Mouse (Mus musculus): Measurements from ENCODE around the gene Elp6. TPM values are rescaled to one million over a fixed set of nuclear protein-coding genes. Genes with fewer than 3 reads are reported as not detected.

Elp6 gene
- polyA plus RNA-seq, 2 experiments = 7.5 to 8.0 TPM

DNA sequence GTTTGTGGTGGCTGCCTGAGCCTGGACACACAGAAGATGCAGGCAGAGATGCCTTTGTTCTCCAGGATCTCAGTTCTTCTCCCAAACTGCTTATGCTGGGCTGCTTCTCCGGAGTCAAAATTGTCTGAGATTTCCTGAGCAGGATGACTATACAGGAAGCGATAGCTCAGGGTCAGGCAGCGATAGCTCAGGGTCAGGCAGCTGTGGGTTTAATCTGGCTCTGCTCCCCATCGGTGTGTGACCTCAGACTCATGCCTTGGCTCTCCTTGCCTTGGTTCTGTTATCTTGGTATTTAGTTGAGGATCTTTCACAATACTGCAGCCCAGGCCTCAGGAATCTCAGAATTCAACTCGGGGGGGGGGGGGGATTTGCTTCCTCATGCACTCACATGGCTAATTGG lies 61.8 kb downstream of the Elp6 start:
- TF ChIP-seq CTCF (IDR thresholded peaks at IDR 0.05; ENCODE audit: low read depth) (no peak), EP300 (IDR thresholded peaks at IDR 0.05; ENCODE audit: low read depth) (no peak)
- Histone ChIP-seq H3K4me2 (ENCODE audit: low read depth) (no peak overlapping the region), H3K9ac (replicated peaks) (no peak overlapping the region), H3K27ac (no peak overlapping the region), H3K27me3 (ENCODE audit: control insufficient read depth, insufficient read depth, low read length) (no peaks in the 10 kb centered on the region), H3K4me3 (ENCODE audit: insufficient read depth in 1 of 2, low read depth in 2 of 2, low read length in 2 of 2) (no peak overlapping the region), H3K36me3 (replicated peaks; ENCODE audit: control insufficient read depth, insufficient read depth, low read depth) (no peaks in the 10 kb centered on the region), H3K4me1 (replicated peaks; ENCODE audit: control insufficient read depth in 2 of 2, insufficient read depth in 2 of 2, low read length in 1 of 2) (peaks cover 0 to 2% of the 10 kb centered on the region in 2 experiments; a peak in 1 of 4 replicates), H3K9me3 (ENCODE audit: control insufficient read depth, low read length) (no peaks in the 10 kb centered on the region)
- ATAC-seq (ENCODE audit: insufficient read depth) (no peak), DNase-seq (ENCODE audit: low read depth in 3 of 3, low spot score in 3 of 3) (no peak)
- WGBS (ENCODE audit: insufficient replicate concordance) = 62% methylated on average over 5 of the region's 5 CpGs

DNA sequence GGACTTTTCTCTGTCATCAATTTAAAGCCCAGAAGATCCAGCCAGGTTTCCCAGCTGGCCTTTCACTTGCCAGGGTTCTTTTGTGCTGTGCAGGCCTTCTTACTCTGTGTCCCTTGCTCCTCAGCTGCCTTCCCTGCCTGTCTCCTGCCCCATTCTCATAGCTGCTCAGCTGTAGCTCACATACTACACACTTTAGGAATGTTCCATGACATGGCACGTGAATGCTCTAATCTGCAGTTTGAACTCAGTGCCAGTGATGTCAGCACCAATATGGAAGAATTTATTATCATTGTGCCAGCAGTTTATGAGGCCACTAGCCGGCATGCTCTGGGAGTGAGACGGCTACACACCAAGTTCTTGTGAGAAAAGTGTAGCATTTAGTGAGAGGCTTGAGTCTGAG lies 64.9 kb downstream of the Elp6 start:
- 73% methylated on average over 3 of the region's 3 CpGs for WGBS (ENCODE audit: insufficient replicate concordance)
- TF ChIP-seq CTCF (IDR thresholded peaks at IDR 0.05; ENCODE audit: low read depth) = no peak
- H3K4me1 ChIP-seq (replicated peaks; ENCODE audit: control insufficient read depth in 2 of 2, insufficient read depth in 2 of 2, low read length in 1 of 2) = no peaks in the 10 kb centered on the region
- H3K36me3 ChIP-seq (replicated peaks; ENCODE audit: control insufficient read depth, insufficient read depth, low read depth) = peaks cover 4% of the 10 kb centered on the region
- no peak for DNase-seq (ENCODE audit: low read depth in 3 of 3, low spot score in 3 of 3)
- no peak overlapping the region for H3K4me2 ChIP-seq (ENCODE audit: low read depth)
- no peak for ATAC-seq (ENCODE audit: insufficient read depth)
- no peak overlapping the region for H3K27ac ChIP-seq
- no peak overlapping the region for H3K9ac ChIP-seq (replicated peaks)
- no peaks in the 10 kb centered on the region for H3K27me3 ChIP-seq (ENCODE audit: control insufficient read depth, insufficient read depth, low read length)
- H3K9me3 ChIP-seq (ENCODE audit: control insufficient read depth, low read length) = no peaks in the 10 kb centered on the region
- H3K4me3 ChIP-seq (ENCODE audit: insufficient read depth in 1 of 2, low read depth in 2 of 2, low read length in 2 of 2) = no peak overlapping the region

Small RNAs within 50 kb of the gene (microRNA-seq; reads per million reads assigned to microRNA genes)
- 124 reads per million, percentile 49 among the genes with 10 or more reads in this experiment for gene Mir6236

Other genes with a start within 250 kb of the Elp6 start
- gene Smarcc1, start 187.5 kb upstream of the Elp6 start, polyA plus RNA-seq (2012; rRNA removed) = 9.8 and 13.5 TPM in 2 replicates
- 31.4 and 35.5 TPM in 2 replicates for gene Smarcc1, start 187.5 kb upstream of the Elp6 start, polyA plus RNA-seq (2014; fragmentation: Nextera tagmentation; extraction: Ambion mirVana)
- 21.3 and 24.9 TPM in 2 replicates for gene Dhx30, start 187.3 kb upstream of the Elp6 start, polyA plus RNA-seq (2012; rRNA removed)
- 27.4 and 37.1 TPM in 2 replicates for gene Dhx30, start 187.3 kb upstream of the Elp6 start, polyA plus RNA-seq (2014; fragmentation: Nextera tagmentation; extraction: Ambion mirVana)
- 0.13 and 0.26 TPM in 2 replicates for gene Cspg5, start 61.4 kb upstream of the Elp6 start, polyA plus RNA-seq (2012; rRNA removed)
- 0.11 and 0.13 TPM in 2 replicates for gene Cspg5, start 61.4 kb upstream of the Elp6 start, polyA plus RNA-seq (2014; fragmentation: Nextera tagmentation; extraction: Ambion mirVana)
- gene Scap, start 28.1 kb downstream of the Elp6 start, polyA plus RNA-seq (2012; rRNA removed) = 9.4 and 12.3 TPM in 2 replicates
- 15.6 and 18.9 TPM in 2 replicates for gene Scap, start 28.1 kb downstream of the Elp6 start, polyA plus RNA-seq (2014; fragmentation: Nextera tagmentation; extraction: Ambion mirVana)
- gene Ptpn23, start 103.0 kb downstream of the Elp6 start, polyA plus RNA-seq (2012; rRNA removed) = 3.9 and 4.3 TPM in 2 replicates
- gene Ptpn23, start 103.0 kb downstream of the Elp6 start, polyA plus RNA-seq (2014; fragmentation: Nextera tagmentation; extraction: Ambion mirVana) = 2.8 and 3.8 TPM in 2 replicates
- 38.4 and 42.6 TPM in 2 replicates for gene Ngp, start 114.6 kb downstream of the Elp6 start, polyA plus RNA-seq (2012; rRNA removed)
- gene Ngp, start 114.6 kb downstream of the Elp6 start, polyA plus RNA-seq (2014; fragmentation: Nextera tagmentation; extraction: Ambion mirVana) = 91.5 and 124 TPM in 2 replicates
- gene Klhl18, start 171.5 kb downstream of the Elp6 start, polyA plus RNA-seq (2012; rRNA removed) = 2.4 and 2.8 TPM in 2 replicates
- 1.8 and 2.4 TPM in 2 replicates for gene Klhl18, start 171.5 kb downstream of the Elp6 start, polyA plus RNA-seq (2014; fragmentation: Nextera tagmentation; extraction: Ambion mirVana)
- gene Kif9, start 171.8 kb downstream of the Elp6 start, polyA plus RNA-seq (2012; rRNA removed) = 0.10 and 0.19 TPM in 2 replicates
- 0.10 and 0.37 TPM in 2 replicates for gene Kif9, start 171.8 kb downstream of the Elp6 start, polyA plus RNA-seq (2014; fragmentation: Nextera tagmentation; extraction: Ambion mirVana)
- 21.4 and 25.0 TPM in 2 replicates for gene Setd2, start 227.4 kb downstream of the Elp6 start, polyA plus RNA-seq (2012; rRNA removed)
- gene Setd2, start 227.4 kb downstream of the Elp6 start, polyA plus RNA-seq (2014; fragmentation: Nextera tagmentation; extraction: Ambion mirVana) = 12.4 and 14.2 TPM in 2 replicates

Measured in liver, embryonic 14.5 days (tissue).